Mouse (Mus musculus): ENCODE measurements around the gene Zc3h18. TPM values are rescaled to one million over a fixed set of nuclear protein-coding genes. Genes with fewer than 3 reads are reported as not detected.
A peak's percentile ranks its signal among the peaks of the same experiment; 100 is the strongest.

The Zc3h18 gene
- polyA plus RNA-seq, 1 experiment, result 23.3 TPM

DNA sequence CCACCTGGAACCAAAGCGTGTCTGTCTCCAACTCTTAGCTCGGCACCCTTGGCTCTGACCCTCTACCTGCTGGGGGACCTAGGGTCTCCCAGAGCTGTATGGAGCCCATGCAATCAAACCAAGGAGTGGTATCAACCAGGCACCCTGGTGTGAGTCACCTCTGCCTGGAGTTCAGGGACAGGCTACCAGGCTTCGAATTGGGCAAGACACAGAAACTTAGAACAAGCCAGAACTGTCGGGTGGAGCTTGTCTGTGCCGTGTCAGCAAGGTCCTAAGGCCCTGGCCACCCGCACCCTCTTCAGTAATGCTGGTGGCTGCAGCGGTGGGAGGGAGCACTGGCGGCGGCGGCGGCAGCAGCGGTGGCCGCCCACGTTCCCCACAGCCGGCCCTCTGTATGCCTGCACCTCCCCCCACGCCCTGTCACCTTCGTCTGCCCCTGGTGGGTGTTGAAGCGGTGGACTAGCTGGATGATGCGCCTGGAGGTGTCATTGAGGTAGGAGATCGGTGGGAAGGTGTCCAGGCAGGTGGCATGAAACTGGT lies 60.2 kb downstream of the Zc3h18 start:
- WGBS, result 85% methylated on average over 20 of the region's 20 CpGs
- Histone ChIP-seq H3K36me3 (ENCODE audit: control insufficient read depth, insufficient read depth, low read length) (peaks cover 11% of the 10 kb centered on the region), H3K27me3 (ENCODE audit: control insufficient read depth, insufficient read depth, low read length) (no peaks in the 10 kb centered on the region), H3K27ac (ENCODE audit: insufficient read depth, low read depth, low read length) (no peak overlapping the region), H3K4me1 (ENCODE audit: control insufficient read depth, insufficient read depth, insufficient read length, low read length) (peaks cover 11% of the 10 kb centered on the region), H3K4me3 (ENCODE audit: low read depth, low read length) (peak overlapping the region; percentile 3; the same call in 1 of the 2 replicates)
- TF ChIP-seq POLR2A (IDR thresholded peaks at IDR 0.05; ENCODE audit: low read depth, low read length) (no peak), CTCF (IDR thresholded peaks at IDR 0.05; ENCODE audit: extremely low read depth, insufficient read length, insufficient replicate concordance, low read depth, low read length) (no peak)

DNA sequence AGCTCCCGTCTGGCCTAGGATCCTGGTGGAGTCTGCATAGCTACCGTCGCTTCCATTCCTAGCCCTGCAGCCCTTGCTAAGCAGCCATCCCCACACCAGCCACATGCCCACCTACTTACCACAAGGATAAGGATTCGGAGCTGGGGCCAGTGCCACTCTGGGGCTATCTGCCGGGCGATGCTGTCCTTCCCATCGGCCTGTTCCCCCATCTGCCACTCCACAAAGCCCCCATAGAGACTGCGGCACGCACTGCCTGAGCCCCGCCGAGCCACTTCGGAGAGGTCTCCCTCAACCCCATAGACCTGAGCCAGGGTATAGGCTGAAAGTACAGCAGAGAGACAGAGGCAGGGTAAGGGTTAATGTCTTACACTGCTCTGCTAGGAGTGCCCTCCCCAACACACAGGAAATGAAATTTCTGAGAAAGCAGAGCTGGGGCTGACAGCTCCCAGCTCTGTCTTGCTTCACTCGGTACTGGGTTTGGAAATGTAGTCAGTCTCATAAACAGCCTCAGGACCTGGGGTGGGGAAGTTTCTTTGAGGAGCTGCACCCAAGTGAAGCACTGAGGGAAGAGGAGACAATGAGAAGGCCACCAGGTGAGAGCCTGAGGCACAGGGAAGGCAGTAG lies 61.4 kb downstream of the Zc3h18 start:
- 91% methylated on average over 13 of the region's 13 CpGs for WGBS
- Histone ChIP-seq H3K4me3 (ENCODE audit: low read depth, low read length) (peak overlapping the region; percentile 32), H3K27me3 (ENCODE audit: control insufficient read depth, insufficient read depth, low read length) (no peaks in the 10 kb centered on the region), H3K36me3 (ENCODE audit: control insufficient read depth, insufficient read depth, low read length) (peaks cover 11% of the 10 kb centered on the region), H3K27ac (ENCODE audit: insufficient read depth, low read depth, low read length) (peak overlapping the region; percentile 27; the same call in 1 of the 2 replicates), H3K4me1 (ENCODE audit: control insufficient read depth, insufficient read depth, insufficient read length, low read length) (peaks cover 9% of the 10 kb centered on the region)
- no peak for TF ChIP-seq POLR2A (IDR thresholded peaks at IDR 0.05; ENCODE audit: low read depth, low read length)
- no peak for TF ChIP-seq CTCF (IDR thresholded peaks at IDR 0.05; ENCODE audit: extremely low read depth, insufficient read length, insufficient replicate concordance, low read depth, low read length)

DNA sequence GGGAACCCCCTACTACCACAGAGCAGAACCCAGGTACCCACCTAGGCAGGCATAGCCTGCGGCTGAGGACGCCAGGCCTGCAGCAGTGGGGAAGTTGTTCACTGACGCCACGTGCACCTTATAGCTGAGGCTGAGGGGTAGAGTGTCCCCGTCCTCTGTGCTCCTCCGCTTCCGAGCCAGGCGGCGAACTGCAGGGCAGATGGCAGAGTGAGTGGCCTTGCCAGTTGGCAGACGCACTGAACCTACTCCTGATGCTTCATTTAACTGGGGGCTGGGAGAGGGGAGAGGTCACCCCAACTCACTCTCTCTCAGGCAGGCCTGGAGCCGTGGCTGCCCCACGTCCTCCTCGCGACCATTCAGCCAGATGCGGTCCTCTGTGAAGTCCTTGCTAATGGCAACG lies 62.9 kb downstream of the Zc3h18 start:
- Histone ChIP-seq H3K27me3 (ENCODE audit: control insufficient read depth, insufficient read depth, low read length) (no peaks in the 10 kb centered on the region), H3K36me3 (ENCODE audit: control insufficient read depth, insufficient read depth, low read length) (peaks cover 11% of the 10 kb centered on the region), H3K4me1 (ENCODE audit: control insufficient read depth, insufficient read depth, insufficient read length, low read length) (peaks cover 7% of the 10 kb centered on the region), H3K27ac (ENCODE audit: insufficient read depth, low read depth, low read length) (no peak overlapping the region), H3K4me3 (ENCODE audit: low read depth, low read length) (no peak overlapping the region)
- TF ChIP-seq CTCF (IDR thresholded peaks at IDR 0.05; ENCODE audit: extremely low read depth, insufficient read length, insufficient replicate concordance, low read depth, low read length), result no peak
- no peak for TF ChIP-seq POLR2A (IDR thresholded peaks at IDR 0.05; ENCODE audit: low read depth, low read length)
- 97% methylated on average over 16 of the region's 16 CpGs for WGBS

DNA sequence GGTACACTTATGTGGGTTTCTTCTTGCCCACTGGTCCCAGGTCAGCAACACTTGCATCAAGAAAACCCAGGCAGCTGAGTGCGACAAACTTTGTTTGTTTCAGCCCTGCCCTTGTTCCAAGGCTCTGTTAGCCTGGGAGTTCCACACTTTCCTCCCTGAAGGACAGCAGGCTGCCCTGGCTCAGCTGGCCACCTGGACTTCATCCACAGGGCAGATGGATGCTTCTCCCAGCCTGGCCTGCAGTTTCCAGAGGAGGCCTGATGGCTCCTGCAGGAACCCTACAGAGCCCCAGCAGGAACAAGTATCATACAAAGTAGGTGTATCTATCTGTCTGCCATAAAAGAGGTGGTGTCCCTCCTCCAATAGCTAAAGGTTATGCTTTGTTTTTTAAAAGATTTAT lies 64.9 kb downstream of the Zc3h18 start:
- WGBS, result 90% methylated on average over 1 of the region's 1 CpGs
- Histone ChIP-seq H3K36me3 (ENCODE audit: control insufficient read depth, insufficient read depth, low read length) (peaks cover 7% of the 10 kb centered on the region; the same call in 1 of the 2 replicates), H3K27me3 (ENCODE audit: control insufficient read depth, insufficient read depth, low read length) (no peaks in the 10 kb centered on the region), H3K4me1 (ENCODE audit: control insufficient read depth, insufficient read depth, insufficient read length, low read length) (peaks cover 9% of the 10 kb centered on the region), H3K4me3 (ENCODE audit: low read depth, low read length) (no peak overlapping the region), H3K27ac (ENCODE audit: insufficient read depth, low read depth, low read length) (no peak overlapping the region)
- no peak for TF ChIP-seq CTCF (IDR thresholded peaks at IDR 0.05; ENCODE audit: extremely low read depth, insufficient read length, insufficient replicate concordance, low read depth, low read length)
- TF ChIP-seq POLR2A (IDR thresholded peaks at IDR 0.05; ENCODE audit: low read depth, low read length), result no peak

DNA sequence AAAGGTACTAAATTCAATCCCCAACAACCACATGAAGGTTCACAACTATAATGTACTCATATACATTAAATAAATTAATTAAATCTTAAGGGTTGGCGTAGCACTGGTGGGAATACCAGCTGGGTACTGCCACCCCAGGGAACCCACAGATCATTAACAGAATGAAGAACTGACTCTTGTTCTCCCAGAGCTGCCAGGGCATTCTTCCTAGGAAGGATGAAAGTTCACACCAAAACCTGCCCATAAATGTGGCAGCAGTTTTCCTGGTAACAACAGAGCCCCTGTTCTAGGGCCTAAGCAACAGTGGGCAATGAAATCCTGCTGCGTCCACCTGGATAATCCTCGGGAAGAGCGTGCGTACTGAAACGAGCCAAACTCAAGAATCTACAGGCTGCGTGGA lies 65.9 kb downstream of the Zc3h18 start:
- Histone ChIP-seq H3K27ac (ENCODE audit: insufficient read depth, low read depth, low read length) (no peak overlapping the region), H3K27me3 (ENCODE audit: control insufficient read depth, insufficient read depth, low read length) (no peaks in the 10 kb centered on the region), H3K36me3 (ENCODE audit: control insufficient read depth, insufficient read depth, low read length) (0 out of 2 replicates have a peak, but pooled peaks cover 1% of the 10 kb centered on the region), H3K4me1 (ENCODE audit: control insufficient read depth, insufficient read depth, insufficient read length, low read length) (peaks cover 8% of the 10 kb centered on the region), H3K4me3 (ENCODE audit: low read depth, low read length) (peak overlapping the region; percentile 72)
- WGBS, result 8% methylated on average over 7 of the region's 7 CpGs
- TF ChIP-seq CTCF (IDR thresholded peaks at IDR 0.05; ENCODE audit: extremely low read depth, insufficient read length, insufficient replicate concordance, low read depth, low read length), result no peak

DNA sequence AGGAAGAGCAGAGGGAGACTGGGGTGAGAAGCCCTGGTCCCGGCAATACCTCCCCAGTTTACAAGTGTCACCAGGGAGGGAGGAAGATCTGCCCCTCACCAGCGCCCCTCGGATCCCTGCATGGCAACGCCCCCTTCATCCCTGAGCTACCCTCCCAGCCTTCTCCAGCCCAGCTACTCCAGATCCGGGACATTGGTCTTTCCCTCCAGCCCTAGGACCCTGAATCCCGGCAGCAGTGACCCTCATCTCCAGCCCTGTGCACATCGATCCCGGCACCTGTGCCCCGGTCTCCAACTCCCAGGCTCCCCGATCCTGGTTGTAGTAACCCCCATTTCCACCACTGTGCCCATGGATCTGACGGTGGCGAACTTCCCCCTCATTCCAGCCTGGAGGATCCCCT lies 66.4 kb downstream of the Zc3h18 start:
- under 1% methylated on average over 12 of the region's 12 CpGs for WGBS
- H3K27ac ChIP-seq (ENCODE audit: insufficient read depth, low read depth, low read length), result peak overlapping the region; percentile 12; the same call in 1 of the 2 replicates

DNA sequence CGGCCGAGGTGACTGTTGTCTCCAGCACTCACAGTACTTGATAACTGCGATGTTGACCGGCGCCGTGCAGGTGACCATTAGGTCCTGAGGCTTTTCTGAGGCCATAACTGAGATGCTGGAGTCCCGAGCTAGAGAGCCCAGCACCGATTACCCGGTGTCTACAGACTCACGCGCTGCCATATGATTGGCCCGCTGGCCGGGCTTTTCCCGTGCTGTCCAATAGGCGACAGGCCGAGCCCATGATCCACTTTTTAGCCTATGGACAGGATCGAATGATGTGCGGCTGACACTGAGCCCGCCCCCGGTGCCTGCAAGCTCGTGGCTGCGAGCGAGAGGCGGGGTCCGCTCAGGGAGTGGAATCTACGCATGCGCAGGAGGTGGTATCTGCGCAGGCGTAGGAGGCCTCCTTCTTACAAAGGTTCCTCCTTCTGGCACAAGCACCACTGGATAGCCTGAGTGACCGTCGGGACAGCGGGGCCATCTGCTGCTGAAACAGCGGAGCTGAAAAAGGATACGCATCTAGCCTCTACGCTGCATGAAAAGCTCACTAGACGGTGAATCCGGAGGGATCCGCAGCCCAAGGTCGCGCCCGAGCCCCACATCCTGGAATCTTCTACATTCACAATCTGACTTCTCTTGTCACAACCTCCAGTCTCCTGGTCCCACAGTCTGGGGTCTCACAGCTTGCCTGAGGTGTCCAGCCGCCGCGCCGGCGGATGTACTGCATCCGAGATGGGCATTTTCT lies 67.0 kb downstream of the Zc3h18 start, which contains the start of gene Mvd:
TSS of gene Mvd (minus strand) at position 161 of the 745 bp plus-strand sequence.
- H3K4me1 ChIP-seq (ENCODE audit: control insufficient read depth, insufficient read depth, insufficient read length, low read length), result peaks cover 8% of the 10 kb centered on the region
- peak within 1 kb of the TSS; percentile 75 for H3K4me3 ChIP-seq (ENCODE audit: low read depth, low read length)
- WGBS, result under 1% methylated on average over 47 of the region's 47 CpGs
- peak within 1 kb of the TSS; percentile 94 for H3K27ac ChIP-seq (ENCODE audit: insufficient read depth, low read depth, low read length)
- H3K27me3 ChIP-seq (ENCODE audit: control insufficient read depth, insufficient read depth, low read length), result no peaks in the 10 kb centered on the region
- H3K36me3 ChIP-seq (ENCODE audit: control insufficient read depth, insufficient read depth, low read length), result no peaks in the 10 kb centered on the region
- TF ChIP-seq POLR2A (IDR thresholded peaks at IDR 0.05; ENCODE audit: low read depth, low read length) (peak; percentile 93), CTCF (IDR thresholded peaks at IDR 0.05; ENCODE audit: extremely low read depth, insufficient read length, insufficient replicate concordance, low read depth, low read length) (peak; percentile 32; the same call in 1 of the 2 replicates)

More for the DNA sequence above, 66.4 kb downstream of the Zc3h18 start:
- H3K4me3 ChIP-seq (ENCODE audit: low read depth, low read length), result peak overlapping the region; percentile 72
- H3K4me1 ChIP-seq (ENCODE audit: control insufficient read depth, insufficient read depth, insufficient read length, low read length), result peaks cover 8% of the 10 kb centered on the region
- H3K27me3 ChIP-seq (ENCODE audit: control insufficient read depth, insufficient read depth, low read length), result no peaks in the 10 kb centered on the region
- H3K36me3 ChIP-seq (ENCODE audit: control insufficient read depth, insufficient read depth, low read length), result 0 out of 2 replicates have a peak, but pooled peaks cover 1% of the 10 kb centered on the region
- TF ChIP-seq POLR2A (IDR thresholded peaks at IDR 0.05; ENCODE audit: low read depth, low read length) (no peak), CTCF (IDR thresholded peaks at IDR 0.05; ENCODE audit: extremely low read depth, insufficient read length, insufficient replicate concordance, low read depth, low read length) (no peak)

Data from small intestine, adult 2 months (tissue).